Mouse (Mus musculus): ENCODE data around the gene Ppard. TPM values are rescaled to one million over a fixed set of nuclear protein-coding genes. Genes with fewer than 3 reads are reported as not detected.
"Not testable (repeated sequence)": the region's sequence is repeated elsewhere in the genome, so short reads cannot be mapped to it uniquely, and the experiment has no call there.

The Ppard gene
- total RNA-seq (2022): 10 to 100 TPM; 38.8 to 50.6 (median 45.4) TPM

DNA sequence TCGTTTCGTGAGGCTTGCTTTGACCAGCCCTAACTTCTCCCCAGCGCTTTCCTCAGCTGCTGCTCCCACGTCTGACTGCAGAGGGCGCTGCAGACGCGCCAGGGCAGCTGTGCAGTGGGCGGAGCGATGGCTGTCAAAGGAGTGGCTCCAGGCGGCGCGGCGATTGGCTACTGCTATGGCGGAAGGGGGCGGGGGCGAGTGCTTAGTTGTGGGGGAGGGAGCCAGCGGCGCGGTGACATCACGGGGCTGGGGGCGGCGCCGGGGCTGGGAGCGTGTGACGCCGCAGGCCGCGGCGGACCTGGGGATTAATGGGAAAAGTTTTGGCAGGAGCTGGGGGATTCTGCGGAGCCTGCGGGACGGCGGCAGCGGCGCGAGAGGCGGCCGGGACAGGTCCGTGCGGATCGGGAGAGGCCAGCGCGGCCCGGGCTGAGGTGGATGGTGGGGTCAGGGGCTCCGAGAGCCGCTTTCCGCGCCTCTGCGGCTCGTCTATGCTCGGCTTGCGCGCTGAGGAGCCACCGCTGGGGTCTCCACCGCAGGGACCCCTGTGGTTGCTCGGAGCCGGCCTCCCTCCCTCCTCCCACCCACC is at the start of gene Ppard:
TSS of gene Ppard (plus strand) at position 226 of the 586 bp plus-strand sequence.
- DNase-seq: peak; percentile 95

DNA sequence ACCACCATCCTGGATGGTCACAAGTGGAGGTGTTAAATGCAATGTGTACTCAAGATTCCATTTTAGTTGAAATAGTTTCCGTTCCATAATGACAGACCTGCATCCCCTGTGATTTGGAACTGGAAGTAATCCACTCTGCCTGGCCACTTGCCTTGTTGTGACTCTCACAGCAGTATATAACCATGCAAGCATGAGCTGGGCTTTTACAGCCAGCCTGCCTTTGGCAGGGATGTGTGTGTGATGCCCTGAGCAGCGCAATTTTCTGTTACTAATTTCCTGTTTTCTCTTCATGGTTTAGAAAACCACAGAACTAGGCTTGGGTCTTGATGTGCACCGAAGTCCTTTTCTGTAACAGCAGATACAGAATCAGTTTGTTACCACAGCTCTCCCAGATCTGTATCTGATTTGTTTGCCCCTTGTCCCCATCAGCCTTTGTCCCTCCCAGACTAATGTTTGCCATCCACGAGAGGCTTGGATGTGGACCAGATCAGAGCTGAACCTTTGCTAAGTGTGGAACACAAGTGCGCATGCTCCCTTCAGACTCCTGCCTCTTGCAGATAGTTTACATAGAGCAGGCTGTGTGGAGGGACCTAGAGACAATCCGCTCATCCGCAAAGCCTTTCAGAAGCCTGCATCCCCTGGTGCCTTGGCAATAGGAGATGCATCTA is 47.4 kb upstream of the Ppard start:
- DNase-seq: no peak

DNA sequence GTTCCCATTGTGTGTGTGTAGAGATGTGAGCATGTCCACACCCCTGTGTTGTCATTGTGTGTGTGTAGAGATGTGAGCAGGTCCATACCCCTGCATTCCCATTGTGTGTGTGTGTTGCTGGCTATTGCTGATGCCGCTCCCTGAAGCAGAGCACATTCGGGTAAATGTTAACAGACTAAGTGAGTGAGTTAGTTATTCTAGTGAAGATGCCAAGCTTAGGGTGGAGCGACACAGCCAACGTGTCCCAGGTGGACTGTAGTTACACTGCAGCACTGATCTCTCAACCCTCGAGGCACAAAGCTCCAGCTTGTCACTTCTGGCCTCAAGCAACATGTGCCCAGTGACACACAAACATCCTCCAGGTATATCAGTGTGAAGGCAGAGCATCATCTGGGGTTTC is 44.2 kb upstream of the Ppard start:
- DNase-seq: no peak

DNA sequence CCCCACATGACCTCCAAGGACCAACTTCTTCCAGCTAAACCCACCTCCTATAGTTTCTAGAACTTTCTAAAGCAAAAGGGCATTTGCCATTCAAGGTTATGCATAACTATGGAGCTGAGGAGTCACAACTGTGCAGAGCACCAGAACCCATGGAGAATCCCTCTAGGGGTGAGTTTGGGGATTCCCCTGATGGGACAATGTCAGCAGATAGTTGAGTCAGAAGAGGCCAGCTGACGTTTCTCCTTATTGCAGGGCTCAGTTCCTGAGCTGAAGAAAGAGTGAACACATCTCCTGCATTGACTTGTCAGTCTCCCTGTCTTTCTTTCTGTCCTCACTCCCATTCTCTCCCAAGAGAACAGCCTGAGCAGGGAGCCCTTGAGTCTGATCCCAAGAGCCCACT is 39.7 kb upstream of the Ppard start:
- no peak for DNase-seq

DNA sequence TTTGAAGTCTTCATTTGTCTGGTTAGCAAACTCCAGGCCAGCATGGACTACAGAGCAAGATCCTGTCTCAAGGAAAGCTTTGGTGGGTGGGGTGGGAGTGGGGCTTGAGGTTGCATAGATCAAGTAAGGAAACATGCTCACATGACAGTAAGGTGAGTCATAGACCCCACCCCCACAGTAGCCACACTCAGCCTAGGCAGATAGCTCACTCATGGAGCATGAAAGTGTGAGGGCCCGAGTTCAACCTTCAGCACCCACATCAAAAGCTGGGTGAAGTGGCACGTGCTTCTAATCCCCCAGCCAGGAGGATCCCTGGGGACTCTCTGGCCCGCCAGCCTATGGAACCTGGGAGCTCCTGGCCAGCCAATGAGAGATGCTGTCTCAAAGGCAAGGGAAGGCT is 38.9 kb upstream of the Ppard start:
- DNase-seq: no peak

DNA sequence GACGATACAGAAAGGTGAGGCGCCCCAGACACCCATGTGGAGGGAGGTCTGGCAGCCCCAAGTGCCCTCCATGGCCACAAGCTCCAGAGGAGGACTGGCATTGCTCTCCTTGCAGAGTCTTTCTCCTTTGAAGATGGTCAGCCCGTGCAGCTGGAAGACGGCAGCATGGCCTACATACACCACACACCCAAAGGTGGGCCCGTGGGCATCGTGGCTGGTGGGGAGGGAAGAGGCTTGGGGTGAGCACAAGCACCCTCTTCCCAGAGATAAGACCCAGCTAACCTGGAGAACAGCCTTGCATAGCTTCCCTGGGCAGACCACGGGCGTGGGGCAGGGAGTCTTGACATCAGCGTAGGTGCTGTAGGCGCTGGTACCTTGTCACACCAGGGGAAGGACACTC is 37.5 kb upstream of the Ppard start:
- DNase-seq: no peak

DNA sequence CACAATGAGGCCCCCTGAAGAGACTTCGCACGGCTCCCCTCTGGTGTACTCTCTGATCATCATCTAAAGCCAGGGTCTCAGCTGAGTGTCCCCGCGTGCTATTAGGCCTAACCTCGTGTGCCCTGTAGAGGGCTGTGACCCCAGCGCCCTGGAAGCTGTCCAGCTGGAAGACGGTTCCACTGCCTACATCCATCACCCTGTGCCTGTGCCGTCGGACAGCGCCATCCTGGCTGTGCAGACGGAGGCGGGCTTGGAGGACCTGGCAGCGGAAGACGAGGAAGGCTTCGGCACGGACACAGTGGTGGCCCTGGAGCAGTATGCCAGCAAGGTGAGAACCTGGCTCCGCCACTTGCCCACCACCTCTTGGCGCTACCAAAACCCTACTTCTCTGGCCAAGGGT is 34.9 kb upstream of the Ppard start:
- DNase-seq: no peak

DNA sequence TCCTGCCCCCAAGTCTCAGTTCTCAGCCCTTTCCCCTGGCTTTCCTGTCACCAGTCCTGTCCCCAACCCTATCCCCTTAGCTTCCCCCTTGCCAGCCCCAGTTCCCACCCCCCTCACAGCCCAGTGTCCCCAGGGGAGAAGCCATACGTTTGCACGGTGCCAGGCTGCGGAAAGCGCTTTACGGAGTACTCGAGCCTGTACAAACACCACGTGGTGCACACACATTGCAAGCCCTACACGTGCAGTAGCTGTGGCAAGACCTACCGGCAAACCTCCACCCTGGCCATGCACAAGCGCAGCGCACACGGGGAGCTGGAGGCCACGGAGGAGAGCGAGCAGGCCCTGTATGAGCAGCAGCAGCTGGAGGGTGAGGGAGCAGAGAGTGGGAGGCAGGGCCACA is 30.5 kb upstream of the Ppard start:
- DNase-seq: no peak

DNA sequence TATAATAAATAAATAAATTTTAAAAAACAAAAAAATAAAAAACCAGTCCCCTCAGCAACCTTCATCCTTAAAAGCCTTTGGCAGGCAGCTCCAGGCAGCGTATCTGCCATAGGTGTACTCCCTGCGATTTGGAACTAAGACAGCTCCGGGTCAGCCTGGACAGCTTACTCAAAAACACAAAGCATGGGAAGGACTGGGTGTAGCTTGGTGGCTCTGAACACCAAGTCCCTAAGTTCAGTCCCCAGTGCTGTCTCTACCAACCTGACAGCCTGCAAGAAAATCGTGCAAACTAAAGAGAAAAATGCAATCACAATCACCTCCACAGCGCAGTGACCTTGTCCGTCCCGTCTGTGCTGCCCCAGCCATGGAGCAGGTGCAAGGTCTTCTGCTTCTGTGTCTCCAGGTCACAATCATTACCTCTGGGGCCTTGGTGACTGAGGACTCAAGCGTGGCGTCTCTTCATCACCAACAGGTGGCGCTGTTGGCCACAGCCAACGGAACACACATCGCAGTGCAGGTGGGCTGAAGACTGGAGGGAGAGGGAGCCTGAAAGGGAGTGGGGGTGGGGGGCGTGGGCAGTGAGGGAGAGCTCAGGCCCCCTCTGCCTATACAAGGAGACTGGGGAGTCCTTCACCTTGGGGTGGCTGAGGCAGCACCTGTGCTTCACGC is 28.3 kb upstream of the Ppard start:
- DNase-seq: no peak

DNA sequence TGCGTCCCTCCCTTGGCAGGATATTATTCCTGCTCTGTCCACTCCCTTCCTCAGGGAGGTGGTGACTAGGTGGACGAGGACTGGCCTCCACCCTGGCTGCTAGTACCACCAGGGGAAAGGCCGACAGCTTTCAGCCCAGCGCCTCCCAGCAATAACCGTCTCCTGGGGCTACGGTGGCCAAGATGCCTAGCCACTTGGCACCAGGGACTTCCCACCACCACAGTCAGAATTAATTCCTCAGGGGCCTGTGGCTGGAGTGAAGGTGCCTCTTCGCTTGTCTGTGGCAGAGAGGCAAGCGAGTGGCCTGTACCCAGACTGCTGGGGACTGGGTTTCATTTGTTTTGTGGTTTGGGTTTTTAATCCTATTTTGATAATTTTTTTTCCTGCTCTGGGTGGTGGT is 27.1 kb upstream of the Ppard start:
- DNase-seq: no peak

DNA sequence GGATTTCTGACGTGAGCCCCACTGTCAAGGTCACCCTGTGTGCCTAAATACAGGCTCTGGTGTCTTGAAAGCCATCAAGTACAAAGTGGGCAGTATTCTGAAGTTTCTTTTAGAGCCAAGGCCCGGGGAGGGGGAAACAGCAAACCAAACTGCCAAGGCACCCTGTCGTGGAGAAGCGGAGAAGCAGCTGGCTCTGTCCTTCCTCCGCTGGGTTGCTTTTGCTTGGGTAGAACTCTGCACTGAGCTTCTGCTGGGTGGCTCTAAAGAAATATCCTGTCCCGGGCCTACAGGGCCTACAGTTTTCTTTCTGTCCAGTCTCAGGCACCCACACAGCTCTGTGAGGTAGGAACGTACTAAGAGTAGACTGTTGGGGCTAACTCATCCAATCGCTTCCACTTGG is 25.4 kb upstream of the Ppard start:
- DNase-seq: no peak

DNA sequence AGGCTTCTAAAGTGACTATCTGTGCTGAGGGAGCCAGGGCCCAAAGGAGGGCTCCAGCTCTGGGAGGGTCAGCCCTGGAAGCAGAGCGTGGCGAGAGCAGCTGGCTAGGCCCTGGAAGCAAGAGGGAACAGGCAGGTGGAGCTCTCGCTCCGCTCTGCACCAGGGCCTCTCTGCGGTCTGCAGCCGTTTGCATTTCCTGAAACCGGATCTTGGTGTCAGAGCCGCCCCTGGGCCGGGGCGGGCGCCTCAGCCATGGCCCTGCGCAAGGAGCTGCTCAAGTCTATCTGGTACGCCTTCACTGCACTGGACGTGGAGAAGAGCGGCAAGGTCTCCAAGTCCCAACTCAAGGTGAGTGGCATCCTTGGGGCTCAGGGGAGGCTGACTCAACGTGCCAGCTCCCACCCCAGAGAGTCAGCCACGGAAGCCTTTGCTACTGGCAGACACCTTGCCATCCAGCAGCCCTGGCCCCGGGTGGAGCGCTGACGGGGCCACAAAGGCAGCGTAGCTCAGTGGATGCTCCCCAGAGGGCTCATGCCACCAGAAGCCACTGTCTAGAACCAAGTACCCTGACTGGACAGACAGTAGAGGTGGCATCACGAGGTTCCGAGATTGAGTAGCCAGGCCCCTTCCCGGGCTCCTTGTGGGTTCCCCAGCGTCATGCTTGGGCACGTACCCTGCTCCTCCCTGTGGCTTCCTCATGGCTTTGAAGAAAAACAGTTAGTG is 24.7 kb upstream of the Ppard start, which contains the start of gene Def6:
TSS of gene Def6 (plus strand) at position 188 of the 723 bp plus-strand sequence.
- DNase-seq: peak; percentile 41

DNA sequence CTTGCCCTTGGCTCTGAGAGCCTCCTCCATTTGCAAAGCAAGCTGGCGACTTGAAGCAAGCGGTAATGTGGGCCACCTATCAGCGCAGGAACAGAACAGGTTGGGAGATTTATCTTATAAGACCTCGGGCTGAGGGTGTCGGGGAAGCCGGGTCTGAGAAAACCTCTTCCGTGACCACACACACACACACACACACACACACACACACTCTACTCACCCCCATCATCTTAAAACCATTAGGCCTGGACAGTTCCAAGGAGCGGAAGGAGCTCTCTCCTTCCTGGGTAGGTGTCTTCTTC is 24.2 kb upstream of the Ppard start:
- DNase-seq: no peak

DNA sequence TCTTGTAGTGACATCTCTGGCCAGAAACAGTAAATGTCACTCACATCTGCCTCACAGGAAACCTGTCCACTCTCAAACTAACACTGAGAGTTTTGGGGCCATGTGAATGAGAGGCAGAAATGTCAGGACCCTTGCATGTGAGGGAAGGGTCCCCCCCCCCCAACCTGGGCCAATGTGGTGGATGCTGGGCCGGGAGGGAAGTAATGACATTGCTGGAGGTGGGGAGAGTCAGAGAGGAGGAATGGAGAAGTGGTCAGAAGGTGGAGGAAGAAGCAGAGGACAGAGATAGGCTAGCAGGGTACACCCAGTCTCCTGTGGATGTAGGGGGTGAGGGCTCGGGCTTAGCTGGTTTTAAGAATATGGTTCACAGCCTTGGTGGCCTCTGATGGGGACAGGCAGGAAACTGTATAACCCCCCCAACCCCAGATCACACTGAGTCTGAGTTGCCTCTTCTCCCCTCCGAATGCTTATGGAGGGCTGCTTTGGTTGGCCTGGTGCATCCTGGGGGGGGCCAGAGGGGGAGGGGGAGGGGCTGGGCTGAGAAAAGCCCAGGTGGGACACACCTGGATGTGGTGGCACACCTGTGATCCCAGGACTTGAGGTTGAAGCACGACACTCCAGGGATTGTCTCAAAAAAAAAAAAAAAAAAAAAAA is 22.9 kb upstream of the Ppard start:
- DNase-seq: no peak

DNA sequence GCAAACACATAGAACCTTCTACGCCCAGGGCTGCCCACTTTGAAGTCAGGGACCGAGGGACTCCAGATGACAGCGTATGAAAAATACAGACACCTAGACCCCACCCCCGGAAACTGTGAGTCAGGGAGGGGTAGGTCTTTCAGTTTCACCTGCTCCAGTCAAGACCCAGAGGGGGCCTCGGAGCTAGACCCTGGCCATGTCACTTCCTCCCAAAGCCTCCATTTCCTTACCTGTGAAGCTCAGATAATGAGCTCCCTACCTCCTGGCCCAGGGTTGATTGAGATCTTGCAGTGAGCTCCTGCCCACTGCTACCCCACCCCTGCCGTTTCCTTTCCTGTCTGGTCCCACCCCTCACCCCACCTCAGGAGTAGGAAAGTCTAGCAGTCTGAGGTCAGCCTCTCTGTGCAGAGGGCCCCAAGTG is 20.6 kb upstream of the Ppard start:
- DNase-seq: no peak

DNA sequence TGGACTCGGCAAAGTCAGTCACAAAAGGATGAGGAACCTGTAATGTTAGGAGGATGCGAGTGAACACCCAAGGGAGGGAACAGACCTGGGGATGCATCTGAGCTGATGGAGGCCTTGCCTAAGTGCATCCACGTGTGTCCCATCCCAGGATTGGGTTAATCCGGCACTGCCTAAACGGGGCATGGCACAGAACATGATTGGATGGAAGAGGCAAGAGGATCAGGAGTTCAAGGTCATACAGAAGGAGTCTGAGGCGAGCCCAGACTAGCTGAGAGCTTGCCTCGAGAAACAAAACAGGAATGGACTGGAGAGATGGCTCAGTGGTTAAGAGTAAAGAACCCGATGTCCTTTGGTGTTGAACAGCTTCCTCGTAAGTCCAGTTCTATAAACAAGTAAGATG is 20.1 kb upstream of the Ppard start:
- no peak for DNase-seq

DNA sequence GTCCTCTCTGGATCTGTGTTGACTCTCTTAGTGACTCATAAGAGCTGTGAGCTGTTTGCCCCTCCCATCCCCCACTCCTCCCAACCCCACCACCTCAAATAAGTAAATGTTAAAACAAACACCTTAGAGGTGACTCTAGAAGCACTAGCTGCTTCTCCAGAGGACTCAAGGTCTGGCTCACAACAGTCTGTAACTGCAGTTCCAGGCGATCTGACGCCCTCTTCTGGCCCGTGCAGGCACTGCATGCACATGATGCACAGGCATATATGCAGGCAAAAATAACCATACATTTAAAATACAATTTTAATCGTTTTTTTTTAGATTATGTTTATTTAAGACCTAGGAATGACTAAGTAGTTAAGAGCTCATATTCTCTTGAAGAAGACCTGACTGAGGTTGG is 19.3 kb upstream of the Ppard start:
- DNase-seq: no peak

DNA sequence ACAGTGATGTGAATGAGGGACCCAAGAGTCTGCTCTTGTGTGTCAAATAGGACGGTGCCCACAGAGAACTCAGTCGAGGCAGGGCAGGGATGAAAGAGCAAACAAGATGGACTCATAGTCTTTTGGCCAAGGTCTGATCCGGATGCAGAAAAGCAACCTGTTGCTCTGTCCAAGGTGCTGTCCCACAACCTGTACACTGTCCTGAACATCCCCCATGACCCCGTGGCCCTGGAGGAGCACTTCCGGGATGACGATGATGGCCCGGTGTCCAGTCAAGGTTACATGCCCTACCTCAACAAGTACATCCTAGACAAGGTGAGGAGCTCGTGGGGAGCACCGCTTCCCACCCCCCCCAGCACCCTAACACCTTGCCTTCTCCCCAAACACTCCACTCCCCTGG is 15.7 kb upstream of the Ppard start:
- DNase-seq: no peak

DNA sequence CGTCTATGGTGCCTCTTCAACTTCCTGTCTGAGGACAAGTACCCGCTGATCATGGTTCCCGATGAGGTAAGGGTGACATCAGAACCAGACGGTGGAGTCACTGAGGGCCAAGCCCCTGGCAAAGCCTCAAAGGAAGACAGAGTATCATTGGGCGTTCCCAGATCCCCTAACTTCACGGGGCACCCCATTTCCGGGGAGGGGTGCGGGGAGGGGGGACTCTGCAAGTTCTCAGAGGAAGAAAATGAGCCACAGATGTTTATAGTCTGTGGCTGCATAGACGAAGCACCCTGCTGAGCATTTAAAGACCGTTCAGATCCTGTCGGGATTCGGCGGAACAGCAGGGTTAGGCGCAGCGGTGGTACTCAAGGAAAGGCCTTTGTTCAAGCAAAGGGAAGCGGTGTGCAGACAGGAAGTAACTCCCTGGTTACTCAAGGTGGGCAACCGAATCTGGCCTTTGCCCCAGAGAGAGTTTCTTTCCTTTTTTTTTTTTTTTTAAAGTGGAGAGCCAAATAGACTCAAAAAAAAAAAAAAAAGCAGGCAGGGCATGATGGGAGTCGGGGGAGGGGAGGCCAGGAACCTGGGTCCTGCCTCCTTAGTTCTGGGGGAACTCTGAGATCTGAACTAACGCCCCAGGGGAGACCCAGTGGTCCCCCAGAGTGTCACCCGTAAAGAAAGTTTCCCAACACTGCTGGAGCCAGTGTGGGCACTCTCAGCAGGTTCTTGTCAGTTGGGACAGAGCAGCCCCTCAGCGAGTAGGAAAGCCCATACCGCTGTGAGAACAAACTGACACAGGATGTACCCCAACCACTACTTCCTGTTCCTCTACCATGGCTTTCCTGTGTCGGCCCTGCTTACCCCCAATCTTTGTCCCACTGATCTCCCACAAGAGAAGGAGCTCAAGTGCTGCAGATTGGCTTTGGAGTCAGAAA is 14.5 kb upstream of the Ppard start:
- no peak for DNase-seq

DNA sequence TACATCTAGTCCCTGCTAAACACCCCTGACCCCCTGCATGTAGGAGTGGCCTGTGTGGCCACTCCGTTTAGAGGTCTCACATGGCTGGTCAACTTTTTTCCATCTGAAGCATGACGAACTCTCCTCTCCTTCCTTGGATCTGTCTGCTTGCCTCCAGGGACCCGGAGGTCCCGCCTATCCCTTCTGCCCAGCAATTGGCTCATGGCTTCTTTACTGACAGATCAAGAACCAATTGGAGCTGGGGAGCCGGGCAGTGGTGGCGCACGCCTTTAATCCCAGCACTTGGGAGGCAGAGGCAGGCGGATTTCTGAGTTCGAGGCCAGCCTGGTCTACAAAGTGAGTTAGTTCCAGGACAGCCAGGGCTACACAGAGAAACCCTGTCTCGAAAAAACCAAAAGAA is 10.0 kb upstream of the Ppard start:
- DNase-seq: not testable (repeated sequence)

DNA sequence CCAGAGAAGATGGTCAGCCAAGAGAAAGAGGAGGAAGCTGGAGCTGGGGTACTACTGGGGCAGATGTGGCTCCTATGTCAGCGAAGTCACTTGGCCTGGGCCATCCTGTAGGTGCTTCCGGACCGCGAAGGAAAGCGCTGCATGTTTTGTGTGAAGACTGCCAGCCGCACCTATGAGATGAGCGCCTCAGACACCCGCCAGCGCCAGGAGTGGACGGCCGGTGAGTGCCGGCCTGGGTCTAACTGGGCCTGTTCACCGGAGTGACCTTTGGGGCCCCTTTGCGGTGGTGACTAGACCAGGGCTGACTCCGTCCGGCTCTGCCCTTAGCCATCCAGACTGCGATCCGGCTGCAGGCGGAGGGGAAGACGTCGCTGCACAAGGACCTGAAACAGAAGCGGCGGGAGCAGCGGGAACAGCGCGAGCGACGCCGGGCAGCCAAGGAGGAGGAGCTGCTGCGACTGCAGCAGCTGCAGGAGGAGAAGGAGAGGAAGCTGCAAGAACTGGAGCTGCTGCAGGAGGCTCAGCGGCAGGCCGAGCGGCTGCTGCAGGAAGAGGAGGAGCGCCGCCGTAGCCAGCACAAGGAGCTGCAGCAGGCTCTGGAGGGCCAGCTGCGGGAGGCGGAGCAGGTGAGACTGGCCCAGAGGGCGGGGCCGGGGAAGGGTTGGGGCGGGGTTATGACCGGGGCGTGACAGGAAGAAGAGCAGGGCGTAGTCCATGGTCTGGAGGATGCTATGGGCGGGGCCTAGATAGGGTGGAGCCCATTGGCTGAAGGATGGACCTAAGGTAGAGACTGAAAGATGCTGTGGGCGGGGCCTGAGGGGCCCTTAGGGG is 8.7 kb upstream of the Ppard start:
- DNase-seq: peak; percentile 91
